Mouse (Mus musculus) spleen, adult 2 months (tissue): Measurements from ENCODE around the gene Ppp1r35. TPM values are rescaled to one million over a fixed set of nuclear protein-coding genes. Genes with fewer than 3 reads are reported as not detected.
"Not testable (repeated sequence)": the region's sequence is repeated elsewhere in the genome, so short reads cannot be mapped to it uniquely, and the experiment has no call there.

Experiments
- DNase-seq, 2 experiments: peaks; one replicate each; pipeline versions ENCODE4 v3.0.0 to v3.0.0-alpha.2; 2012 to 2021; ENCODE audit warnings: low spot score in 2 of 2, low read depth in 1 of 2
- H3K27ac ChIP-seq: fragments of 200-500 bp; 2 replicates; pipeline ENCODE4 v1.5.1; 2012; ENCODE audit warnings: low read length, inconsistent platforms; ENCODE audit not compliant: insufficient read depth
- H3K27me3 ChIP-seq: fragments of 200-500 bp; 2 replicates; pipeline ENCODE4 v1.6.1; 2012; ENCODE audit warnings: mild to moderate bottlenecking, moderate library complexity, low read length, inconsistent platforms; ENCODE audit not compliant: control insufficient read depth, insufficient read depth
- H3K36me3 ChIP-seq: fragments of 200-500 bp; 2 replicates; pipeline ENCODE4 v1.6.1; 2012; ENCODE audit warnings: mild to moderate bottlenecking, low read length, inconsistent platforms; ENCODE audit not compliant: control insufficient read depth, insufficient read depth
- H3K4me1 ChIP-seq: fragments of 200-500 bp; 2 replicates; pipeline ENCODE4 v1.6.1; 2011; ENCODE audit warnings: inconsistent platforms; ENCODE audit not compliant: control insufficient read depth, insufficient read depth, insufficient read length
- H3K4me3 ChIP-seq: fragments of 200-500 bp; 2 replicates; pipeline ENCODE4 v1.5.1; 2011; ENCODE audit warnings: mild to moderate bottlenecking, inconsistent platforms; ENCODE audit not compliant: insufficient read depth, insufficient read length; ENCODE audit errors: extremely low read depth
- CTCF ChIP-seq: fragments of 200-500 bp; IDR thresholded peaks from 2 replicates; pipeline ENCODE4 v1.5.1; 2011; ENCODE audit warnings: mild to moderate bottlenecking, inconsistent platforms; ENCODE audit not compliant: insufficient read depth, insufficient read length, insufficient replicate concordance; ENCODE audit errors: extremely low read depth
- POLR2A ChIP-seq: fragments of 200-500 bp; IDR thresholded peaks from 2 replicates; pipeline ENCODE4 v1.6.1; 2011; ENCODE audit warnings: low read depth, low read length, inconsistent platforms
- WGBS: fragments of 180-500 bp; shearing (Covaris S2); methylation state at CpG from one replicate; pipeline ENCODE4 v1.1.7; 2018; 5-methylcytosine and 5-hydroxymethylcytosine counted together
- polyA plus RNA-seq: library from polyadenylated mRNA; depleted of rRNA; stranded (reverse); fragments of >200 nt; gene quantifications from 2 replicates; pipeline ENCODE4 v1.2.3, GENCODE M21; 2012

Gene Ppp1r35
- polyA plus RNA-seq, 1 experiment = 43.9 TPM

- Histone ChIP-seq H3K4me1 (peaks cover 12% of the 10 kb centered on the region; the same call in 1 of the 2 replicates), H3K27me3 (no peaks in the 10 kb centered on the region), H3K4me3 (peak overlapping the region; percentile 90), H3K36me3 (peaks cover 7% of the 10 kb centered on the region), H3K27ac (peak overlapping the region; percentile 99)
- peak in 1 of 2 experiments; percentile 30 for DNase-seq
- TF ChIP-seq CTCF (no peak), POLR2A (no peak)
- under 1% methylated on average over 16 of the region's 16 CpGs for WGBS
Measured at GRCm38 (mm10) chr5:137746851-137747325, 31.8 kb upstream of the Ppp1r35 start.

- WGBS = 2% methylated on average over 26 of the region's 26 CpGs
- peak in 1 of 2 experiments; percentile 62 for DNase-seq
- no peaks in the 10 kb centered on the region for H3K27me3 ChIP-seq
- peak overlapping the region; percentile 90 for H3K4me3 ChIP-seq
- peak overlapping the region; percentile 99 for H3K27ac ChIP-seq
- peaks cover 11% of the 10 kb centered on the region; the same call in 1 of the 2 replicates for H3K4me1 ChIP-seq
- TF ChIP-seq POLR2A (no peak), CTCF (no peak)
- H3K36me3 ChIP-seq = peaks cover 12% of the 10 kb centered on the region
Measured at GRCm38 (mm10) chr5:137747326-137747961, 31.2 kb upstream of the Ppp1r35 start.

GRCm38 (mm10) chr5:137748130-137748770, 30.4 kb upstream of the Ppp1r35 start:
- TF ChIP-seq POLR2A (no peak), CTCF (no peak)
- peaks cover 18% of the 10 kb centered on the region for H3K36me3 ChIP-seq
- peak overlapping the region; percentile 99 for H3K27ac ChIP-seq
- H3K27me3 ChIP-seq = no peaks in the 10 kb centered on the region
- H3K4me1 ChIP-seq = peaks cover 11% of the 10 kb centered on the region; the same call in 1 of the 2 replicates
- 7% methylated on average over 5 of the region's 5 CpGs for WGBS
- no peak for DNase-seq
- peak overlapping the region; percentile 44; the same call in 1 of the 2 replicates for H3K4me3 ChIP-seq

GRCm38 (mm10) chr5:137749196-137749836, 29.3 kb upstream of the Ppp1r35 start:
- H3K27me3 ChIP-seq = no peaks in the 10 kb centered on the region
- WGBS = 6% methylated on average over 6 of the region's 6 CpGs
- DNase-seq = peak in 1 of 2 experiments; percentile 40

GRCm38 (mm10) chr5:137750212-137750611, 28.4 kb upstream of the Ppp1r35 start:
- H3K36me3 ChIP-seq = peaks cover 27% of the 10 kb centered on the region
- not testable (repeated sequence) for DNase-seq, H3K27me3 ChIP-seq, H3K4me3 ChIP-seq, H3K27ac ChIP-seq
- H3K4me1 ChIP-seq = peaks cover 11% of the 10 kb centered on the region; the same call in 1 of the 2 replicates
- WGBS = 94% methylated on average over 8 of the region's 8 CpGs

More at GRCm38 (mm10) chr5:137749196-137749836, 29.3 kb upstream of the Ppp1r35 start:
- H3K4me3 ChIP-seq = peak overlapping the region; percentile 37; the same call in 1 of the 2 replicates
- no peak for TF ChIP-seq POLR2A
- TF ChIP-seq CTCF = no peak
- H3K4me1 ChIP-seq = peaks cover 11% of the 10 kb centered on the region; the same call in 1 of the 2 replicates
- peak overlapping the region; percentile 99 for H3K27ac ChIP-seq
- peaks cover 26% of the 10 kb centered on the region for H3K36me3 ChIP-seq

- TF ChIP-seq POLR2A = no peak
- no peak for TF ChIP-seq CTCF
- Histone ChIP-seq H3K27ac (no peak overlapping the region), H3K27me3 (no peaks in the 10 kb centered on the region), H3K36me3 (peaks cover 31% of the 10 kb centered on the region), H3K4me1 (peaks cover 11% of the 10 kb centered on the region; the same call in 1 of the 2 replicates), H3K4me3 (no peak overlapping the region)
- no peak for DNase-seq
- 94% methylated on average over 13 of the region's 13 CpGs for WGBS
Measured at GRCm38 (mm10) chr5:137751221-137751887, 27.3 kb upstream of the Ppp1r35 start.
